Mouse (Mus musculus): ENCODE measurements around the gene Ager. TPM values are rescaled to one million over a fixed set of nuclear protein-coding genes. Genes with fewer than 3 reads are reported as not detected.

Gene Ager
- 2.1 TPM in 2 replicates for polyA plus RNA-seq (2012; rRNA removed)

DNA sequence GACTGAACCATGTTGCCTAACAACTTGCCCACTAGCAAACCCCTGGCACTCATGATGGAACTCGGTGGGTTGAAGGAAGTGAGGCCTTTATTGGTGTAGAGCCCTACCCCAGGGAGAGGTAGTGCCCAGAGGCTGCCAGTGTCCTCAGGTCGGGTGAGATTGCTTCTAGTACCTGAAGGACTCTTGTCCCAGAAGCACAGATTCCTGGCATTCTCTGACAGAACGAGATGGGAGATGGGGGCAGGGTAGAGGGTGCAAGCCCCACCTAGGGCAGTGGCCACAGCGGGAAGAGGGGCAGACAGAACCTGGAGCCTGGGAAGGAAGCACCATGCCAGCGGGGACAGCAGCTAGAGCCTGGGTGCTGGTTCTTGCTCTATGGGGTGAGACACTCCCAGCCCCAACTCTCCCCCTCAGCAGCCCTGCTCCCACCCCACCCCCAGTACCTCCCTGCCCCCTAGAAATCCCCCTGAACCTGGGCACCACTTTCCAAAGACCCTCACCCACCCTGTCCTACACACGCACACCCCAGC is at the start of gene Ager:
TSS of gene Ager (plus strand) at position 297 of the 530 bp plus-strand sequence.
- Histone ChIP-seq H3K27ac (ENCODE audit: insufficient read depth, low read depth, low read length) (no peak within 1 kb of the TSS), H3K36me3 (ENCODE audit: control insufficient read depth, insufficient read depth, low read length) (peaks cover 4% of the 10 kb centered on the region; the same call in 1 of the 2 replicates), H3K4me1 (ENCODE audit: control insufficient read depth, insufficient read depth, low read length) (peaks cover 9% of the 10 kb centered on the region), H3K27me3 (replicated peaks; ENCODE audit: control insufficient read depth, insufficient read depth, low read length) (no peaks in the 10 kb centered on the region), H3K4me3 (ENCODE audit: insufficient read depth, low read depth, low read length) (no peak within 1 kb of the TSS)
- no peak for DNase-seq
- 22% methylated on average over 6 of the region's 6 CpGs for WGBS
- no peak for TF ChIP-seq POLR2A (IDR thresholded peaks at IDR 0.05; ENCODE audit: low read depth, low read length)
- TF ChIP-seq CTCF (conservative IDR thresholded peaks at IDR 0.05; ENCODE audit: insufficient read depth, insufficient read length, low read depth, low read length): no peak

DNA sequence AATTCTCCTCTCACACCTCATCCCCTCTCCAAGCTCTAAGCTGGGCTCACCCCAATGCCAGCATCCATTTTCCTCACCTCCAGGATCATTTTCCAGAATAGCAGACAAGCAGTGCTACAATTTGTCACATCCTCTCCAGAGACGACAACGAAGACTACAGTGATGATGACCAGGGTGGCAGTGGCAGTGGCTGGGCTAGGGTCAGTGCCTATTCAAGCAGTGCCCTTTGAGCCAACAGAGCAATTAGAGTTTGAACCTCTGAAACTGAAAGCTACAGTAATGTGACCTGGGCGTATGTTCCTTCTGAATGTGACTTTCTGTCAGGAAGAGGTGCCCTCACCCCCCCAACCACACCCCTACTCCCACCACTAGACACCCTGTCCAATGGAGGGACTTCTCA is 48.5 kb upstream of the Ager start:
- 79% methylated on average over 3 of the region's 3 CpGs for WGBS
- H3K27me3 ChIP-seq (replicated peaks; ENCODE audit: control insufficient read depth, insufficient read depth, low read length): no peaks in the 10 kb centered on the region
- no peak for DNase-seq
- no peak for TF ChIP-seq POLR2A (IDR thresholded peaks at IDR 0.05; ENCODE audit: low read depth, low read length)
- no peak for TF ChIP-seq CTCF (conservative IDR thresholded peaks at IDR 0.05; ENCODE audit: insufficient read depth, insufficient read length, low read depth, low read length)
- H3K36me3 ChIP-seq (ENCODE audit: control insufficient read depth, insufficient read depth, low read length): no peaks in the 10 kb centered on the region
- no peaks in the 10 kb centered on the region for H3K4me1 ChIP-seq (ENCODE audit: control insufficient read depth, insufficient read depth, low read length)
- H3K27ac ChIP-seq (ENCODE audit: insufficient read depth, low read depth, low read length): no peak overlapping the region
- H3K4me3 ChIP-seq (ENCODE audit: insufficient read depth, low read depth, low read length): no peak overlapping the region

DNA sequence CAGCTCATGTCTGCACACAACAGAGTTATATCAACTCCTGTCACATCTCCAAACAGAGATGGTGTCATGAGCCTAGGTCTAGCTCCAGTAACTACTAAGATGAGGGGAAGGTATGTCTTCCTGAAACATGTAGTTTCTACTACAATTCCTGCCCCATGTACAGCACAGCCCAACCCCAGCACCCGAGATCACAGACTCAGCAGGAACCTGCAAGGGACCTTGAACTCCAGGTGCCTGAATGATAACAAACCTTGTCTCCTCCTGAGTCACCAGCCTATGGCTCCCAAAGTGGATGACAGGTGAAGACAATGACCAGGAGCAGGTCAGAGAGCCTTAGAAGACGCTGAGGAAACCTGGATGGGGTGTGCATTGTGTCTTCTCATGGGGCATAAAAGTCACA is 47.8 kb upstream of the Ager start:
- no peak overlapping the region for H3K4me3 ChIP-seq (ENCODE audit: insufficient read depth, low read depth, low read length)
- no peak for TF ChIP-seq CTCF (conservative IDR thresholded peaks at IDR 0.05; ENCODE audit: insufficient read depth, insufficient read length, low read depth, low read length)
- 68% methylated on average over 2 of the region's 2 CpGs for WGBS
- no peak overlapping the region for H3K27ac ChIP-seq (ENCODE audit: insufficient read depth, low read depth, low read length)
- no peaks in the 10 kb centered on the region for H3K4me1 ChIP-seq (ENCODE audit: control insufficient read depth, insufficient read depth, low read length)
- no peak for DNase-seq
- no peaks in the 10 kb centered on the region for H3K27me3 ChIP-seq (replicated peaks; ENCODE audit: control insufficient read depth, insufficient read depth, low read length)
- H3K36me3 ChIP-seq (ENCODE audit: control insufficient read depth, insufficient read depth, low read length): no peaks in the 10 kb centered on the region

DNA sequence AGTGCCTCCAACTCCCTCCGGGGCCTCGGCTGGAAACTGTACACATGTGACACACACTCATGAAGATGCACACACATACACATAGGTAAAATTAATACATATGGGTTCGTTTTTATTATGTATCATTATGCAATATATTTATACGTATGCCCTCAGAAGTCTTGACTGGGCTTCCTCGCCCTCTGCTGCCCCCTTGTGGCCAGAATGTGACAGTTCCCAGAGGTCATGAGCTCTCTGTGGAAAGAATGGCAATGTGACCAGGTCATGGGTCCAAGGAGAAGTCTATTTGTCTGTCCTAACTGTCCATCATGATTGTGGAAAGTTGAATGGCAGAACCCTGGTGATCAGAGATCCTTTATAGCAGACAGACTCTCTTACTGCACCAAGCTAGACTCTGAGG is 42.2 kb upstream of the Ager start:
- no peaks in the 10 kb centered on the region for H3K4me1 ChIP-seq (ENCODE audit: control insufficient read depth, insufficient read depth, low read length)

DNA sequence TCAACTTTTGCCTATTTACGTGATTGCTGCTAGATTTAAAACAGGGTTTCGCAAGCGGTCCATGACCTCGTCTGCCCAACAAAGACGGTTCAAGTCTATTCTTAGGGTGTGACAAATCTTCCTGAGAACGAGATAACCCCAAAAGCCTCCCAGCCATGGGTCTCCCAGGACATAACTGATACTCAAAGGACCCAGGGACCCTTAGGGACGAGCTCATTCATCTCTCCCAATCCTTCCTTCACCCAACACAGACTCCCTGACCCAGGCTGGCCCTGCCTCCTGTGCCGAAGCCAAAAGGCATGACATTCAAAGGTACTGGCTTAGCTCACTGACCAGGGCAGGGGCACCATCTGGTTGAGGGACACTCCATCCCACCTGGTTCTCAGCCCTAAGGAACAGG is 41.3 kb upstream of the Ager start:
- Histone ChIP-seq H3K27ac (ENCODE audit: insufficient read depth, low read depth, low read length) (no peak overlapping the region), H3K36me3 (ENCODE audit: control insufficient read depth, insufficient read depth, low read length) (no peaks in the 10 kb centered on the region), H3K4me3 (ENCODE audit: insufficient read depth, low read depth, low read length) (no peak overlapping the region), H3K27me3 (replicated peaks; ENCODE audit: control insufficient read depth, insufficient read depth, low read length) (no peaks in the 10 kb centered on the region), H3K4me1 (ENCODE audit: control insufficient read depth, insufficient read depth, low read length) (no peaks in the 10 kb centered on the region)
- no peak for TF ChIP-seq POLR2A (IDR thresholded peaks at IDR 0.05; ENCODE audit: low read depth, low read length)
- no peak for TF ChIP-seq CTCF (conservative IDR thresholded peaks at IDR 0.05; ENCODE audit: insufficient read depth, insufficient read length, low read depth, low read length)
- 85% methylated on average over 8 of the region's 8 CpGs for WGBS
- no peak for DNase-seq

More for the DNA sequence above, 42.2 kb upstream of the Ager start:
- Histone ChIP-seq H3K27ac (ENCODE audit: insufficient read depth, low read depth, low read length) (no peak overlapping the region), H3K36me3 (ENCODE audit: control insufficient read depth, insufficient read depth, low read length) (no peaks in the 10 kb centered on the region), H3K4me3 (ENCODE audit: insufficient read depth, low read depth, low read length) (no peak overlapping the region), H3K27me3 (replicated peaks; ENCODE audit: control insufficient read depth, insufficient read depth, low read length) (no peaks in the 10 kb centered on the region)
- TF ChIP-seq CTCF (conservative IDR thresholded peaks at IDR 0.05; ENCODE audit: insufficient read depth, insufficient read length, low read depth, low read length) (peak; percentile 91), POLR2A (IDR thresholded peaks at IDR 0.05; ENCODE audit: low read depth, low read length) (no peak)
- WGBS: 20% methylated on average over 5 of the region's 5 CpGs
- peak; percentile 83 for DNase-seq

DNA sequence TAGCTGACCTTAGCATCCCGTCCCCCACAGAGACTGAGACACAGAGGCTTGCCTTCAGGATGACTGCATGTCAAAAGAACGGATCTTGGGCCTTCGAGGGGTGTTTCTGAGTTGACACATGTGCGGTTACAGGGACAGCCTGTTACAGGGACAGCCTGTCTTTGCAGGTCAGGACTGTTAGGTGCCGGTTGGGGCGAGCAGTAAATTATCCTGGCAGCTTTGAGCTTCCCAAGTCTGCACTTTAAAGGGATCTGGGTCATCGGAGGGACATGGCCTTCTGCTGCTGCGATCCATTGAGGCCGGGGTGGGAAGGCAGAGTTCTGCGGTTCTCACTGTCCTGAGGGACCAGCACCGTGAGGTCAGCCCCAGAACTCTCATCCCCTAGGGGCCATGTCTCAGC is 40.3 kb upstream of the Ager start:
- H3K4me3 ChIP-seq (ENCODE audit: insufficient read depth, low read depth, low read length): no peak overlapping the region
- H3K4me1 ChIP-seq (ENCODE audit: control insufficient read depth, insufficient read depth, low read length): no peaks in the 10 kb centered on the region
- WGBS: 45% methylated on average over 11 of the region's 11 CpGs
- TF ChIP-seq CTCF (conservative IDR thresholded peaks at IDR 0.05; ENCODE audit: insufficient read depth, insufficient read length, low read depth, low read length) (no peak), POLR2A (IDR thresholded peaks at IDR 0.05; ENCODE audit: low read depth, low read length) (no peak)
- H3K27me3 ChIP-seq (replicated peaks; ENCODE audit: control insufficient read depth, insufficient read depth, low read length): no peaks in the 10 kb centered on the region
- peak; percentile 14 for DNase-seq
- H3K27ac ChIP-seq (ENCODE audit: insufficient read depth, low read depth, low read length): peak overlapping the region; percentile 21; the same call in 1 of the 2 replicates
- H3K36me3 ChIP-seq (ENCODE audit: control insufficient read depth, insufficient read depth, low read length): no peaks in the 10 kb centered on the region

DNA sequence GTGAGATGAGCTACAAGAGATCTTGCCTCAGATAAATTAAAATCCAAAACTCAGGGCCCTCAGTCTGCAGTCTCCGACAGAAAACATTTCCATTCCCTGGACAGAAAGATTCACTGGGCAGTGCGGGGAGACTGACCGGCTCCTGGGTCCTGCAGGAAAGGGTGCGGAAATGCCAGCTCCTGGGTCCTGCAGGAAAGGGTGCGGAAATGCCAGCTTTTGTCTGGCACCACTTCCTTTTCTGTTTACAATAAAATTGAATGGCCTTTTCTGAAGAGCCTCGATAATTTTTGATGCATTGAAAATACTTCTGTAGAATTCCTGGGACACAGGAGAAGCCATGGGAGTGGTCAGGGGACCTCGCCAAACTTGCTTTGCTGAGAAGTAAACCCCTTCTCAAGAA is 38.5 kb upstream of the Ager start:
- Histone ChIP-seq H3K27ac (ENCODE audit: insufficient read depth, low read depth, low read length) (peak overlapping the region; percentile 62; the same call in 1 of the 2 replicates), H3K4me3 (ENCODE audit: insufficient read depth, low read depth, low read length) (no peak overlapping the region), H3K36me3 (ENCODE audit: control insufficient read depth, insufficient read depth, low read length) (no peaks in the 10 kb centered on the region), H3K4me1 (ENCODE audit: control insufficient read depth, insufficient read depth, low read length) (no peaks in the 10 kb centered on the region), H3K27me3 (replicated peaks; ENCODE audit: control insufficient read depth, insufficient read depth, low read length) (no peaks in the 10 kb centered on the region)
- 77% methylated on average over 7 of the region's 7 CpGs for WGBS
- TF ChIP-seq CTCF (conservative IDR thresholded peaks at IDR 0.05; ENCODE audit: insufficient read depth, insufficient read length, low read depth, low read length): no peak
- no peak for TF ChIP-seq POLR2A (IDR thresholded peaks at IDR 0.05; ENCODE audit: low read depth, low read length)
- no peak for DNase-seq
